Mouse (Mus musculus) lung, postnatal 0 days (tissue): ENCODE results near the gene B4galnt3. TPM values are rescaled to one million over a fixed set of nuclear protein-coding genes. Genes with fewer than 3 reads are reported as not detected.

Experiments used
- ATAC-seq: fragments of 200-750 bp; cut with Nextera tagmentation; 2 replicates; pipeline ENCODE4 v1.8.0; 2017; ENCODE audit warnings: moderate library complexity
- DNase-seq: peaks from one replicate; pipeline ENCODE4 v3.0.0-alpha.2; 2016; ENCODE audit warnings: low spot score
- H3K27ac ChIP-seq: fragments of 300-500 bp; sonication (generic); 2 replicates; pipeline ENCODE4 v1.5.1; 2014; ENCODE audit warnings: antibody characterized with exemption, mild to moderate bottlenecking, low read length, mixed read lengths
- H3K27me3 ChIP-seq: fragments of 300-500 bp; sonication (generic); replicated peaks from 2 replicates; pipeline ENCODE4 v1.6.1; 2014; ENCODE audit warnings: low read length, mixed read lengths; ENCODE audit not compliant: insufficient read depth
- H3K36me3 ChIP-seq: fragments of 300-500 bp; sonication (generic); 2 replicates; pipeline ENCODE4 v1.6.1; 2014; ENCODE audit warnings: low read length, mixed read lengths; ENCODE audit not compliant: insufficient read depth
- H3K4me1 ChIP-seq: fragments of 300-500 bp; sonication (generic); 2 replicates; pipeline ENCODE4 v1.6.1; 2014; ENCODE audit warnings: antibody characterized with exemption, low read depth, low read length, mixed read lengths; ENCODE audit not compliant: insufficient read depth
- H3K4me2 ChIP-seq: fragments of 300-500 bp; sonication (generic); replicated peaks from 2 replicates; pipeline ENCODE4 v1.6.1; 2014; ENCODE audit warnings: low read depth, mild to moderate bottlenecking, low read length, moderate library complexity, mixed read lengths
- H3K4me3 ChIP-seq: fragments of 300-500 bp; sonication (generic); 2 replicates; pipeline ENCODE4 v1.5.1; 2014; ENCODE audit warnings: low read depth, low read length
- H3K9ac ChIP-seq: fragments of 300-500 bp; sonication (generic); replicated peaks from 2 replicates; pipeline ENCODE4 v1.6.1; 2014; ENCODE audit warnings: low read depth, mild to moderate bottlenecking
- H3K9me3 ChIP-seq: fragments of 300-500 bp; sonication (generic); 2 replicates; pipeline ENCODE4 v1.6.1; 2016; ENCODE audit warnings: low read length, mixed read lengths
- CTCF ChIP-seq: IDR thresholded peaks from 2 replicates; pipeline ENCODE4 v1.5.1; 2016; ENCODE audit warnings: antibody characterized with exemption, mild to moderate bottlenecking
- EP300 ChIP-seq: IDR thresholded peaks from 2 replicates; pipeline ENCODE4 v1.6.1; 2016; ENCODE audit warnings: antibody characterized with exemption, mild to moderate bottlenecking, control low read depth
- WGBS: fragments of 180-500 bp; shearing (Covaris S2); extraction: QIAGEN DNeasy Blood & Tissue Kit; methylation state at CpG from one replicate; pipeline ENCODE4 v1.1.7; 2014; 5-methylcytosine and 5-hydroxymethylcytosine counted together
- polyA plus RNA-seq: library from polyadenylated mRNA; unstranded; fragments of >200 nt; fragmentation: Nextera tagmentation; extraction: Ambion mirVana; gene quantifications from 2 replicates; pipeline ENCODE4 v1.2.1, GENCODE M21; 2015

The B4galnt3 gene
- polyA plus RNA-seq, 1 experiment from 2014 or later: not detected

GRCm38 (mm10) chr6:120157479-120157878 lies 136.9 kb downstream of the B4galnt3 start:
- Histone ChIP-seq H3K27me3 (no peaks in the 10 kb centered on the region), H3K27ac (no peak overlapping the region), H3K9ac (no peak overlapping the region), H3K4me1 (peaks cover 14% of the 10 kb centered on the region), H3K4me2 (no peak overlapping the region), H3K4me3 (no peak overlapping the region), H3K36me3 (no peaks in the 10 kb centered on the region), H3K9me3 (no peaks in the 10 kb centered on the region)
- DNase-seq: no peak
- no peak for TF ChIP-seq CTCF
- no peak for TF ChIP-seq EP300
- WGBS: 65% methylated on average over 6 of the region's 6 CpGs
- no peak for ATAC-seq

DNA sequence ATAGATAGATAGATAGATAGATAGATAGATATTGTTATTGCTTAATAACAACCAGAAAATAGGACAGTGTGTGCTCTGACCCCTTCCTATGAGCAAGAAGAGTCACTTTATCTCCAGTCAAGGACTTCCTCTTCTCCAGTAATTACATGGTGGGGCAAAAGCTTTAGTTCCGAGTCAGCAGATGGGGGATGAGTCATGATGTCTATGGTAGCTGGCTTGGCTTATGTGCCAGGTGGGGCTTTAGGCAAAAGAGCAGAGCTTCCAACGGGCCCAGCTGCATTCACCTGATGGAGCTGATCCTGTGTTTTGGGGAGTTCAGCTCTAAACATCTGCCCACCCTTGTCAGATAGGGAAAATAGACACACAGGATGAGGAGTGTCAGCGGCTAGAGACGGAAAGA lies 138.8 kb downstream of the B4galnt3 start:
- no peak for ATAC-seq
- H3K27me3 ChIP-seq: no peaks in the 10 kb centered on the region
- H3K9me3 ChIP-seq: no peaks in the 10 kb centered on the region
- H3K4me3 ChIP-seq: no peak overlapping the region
- 72% methylated on average over 4 of the region's 4 CpGs for WGBS
- H3K4me2 ChIP-seq: no peak overlapping the region
- TF ChIP-seq CTCF (no peak), EP300 (no peak)
- DNase-seq: no peak
- no peak overlapping the region for H3K9ac ChIP-seq
- no peaks in the 10 kb centered on the region for H3K36me3 ChIP-seq
- peaks cover 14% of the 10 kb centered on the region for H3K4me1 ChIP-seq
- H3K27ac ChIP-seq: no peak overlapping the region

DNA sequence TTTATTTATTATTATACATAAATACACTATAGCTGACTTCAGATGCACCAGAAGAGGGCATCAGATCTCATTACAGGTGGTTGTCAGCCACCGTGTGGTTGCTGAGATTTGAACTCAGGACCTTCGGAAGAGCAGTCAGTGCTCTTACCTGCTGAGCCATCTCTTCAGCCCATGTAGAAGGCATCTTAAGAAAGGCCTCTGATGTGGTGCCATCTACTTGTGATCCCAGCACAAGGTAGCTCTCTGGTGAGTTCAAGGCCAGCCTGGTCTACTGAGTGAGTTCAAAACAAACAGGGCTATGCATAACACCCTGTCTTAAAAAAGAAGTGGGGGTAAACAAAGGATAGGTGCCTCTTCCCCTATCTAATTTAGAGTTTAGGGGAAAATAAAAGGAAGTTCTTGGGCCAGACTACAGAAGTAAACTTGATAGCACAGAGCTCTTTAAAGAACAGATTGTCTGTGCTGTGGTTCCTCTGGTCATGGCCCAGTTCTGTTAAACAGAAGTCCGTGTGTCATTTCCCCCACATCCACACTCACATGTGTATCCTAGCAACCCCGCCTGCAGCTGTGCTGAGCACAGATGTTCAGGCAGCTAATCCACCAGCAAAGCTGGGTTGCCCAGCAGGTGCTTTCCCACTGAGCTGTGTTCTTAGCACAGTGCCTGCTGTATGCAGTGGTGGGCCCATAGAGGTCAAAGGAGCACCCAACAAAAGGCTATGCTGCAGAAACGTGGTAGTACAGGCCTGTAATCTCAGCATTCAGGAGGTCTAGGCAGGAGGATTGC lies 139.6 kb downstream of the B4galnt3 start:
- Histone ChIP-seq H3K27ac (no peak overlapping the region), H3K9ac (no peak overlapping the region), H3K36me3 (no peaks in the 10 kb centered on the region), H3K4me1 (peaks cover 16% of the 10 kb centered on the region), H3K9me3 (no peaks in the 10 kb centered on the region), H3K27me3 (no peaks in the 10 kb centered on the region), H3K4me3 (no peak overlapping the region), H3K4me2 (no peak overlapping the region)
- 55% methylated on average over 5 of the region's 5 CpGs for WGBS
- TF ChIP-seq EP300: no peak
- DNase-seq (peak; percentile 57), ATAC-seq (no peak)

Other genes starting within 250 kb of the B4galnt3 start
- 0.23 and 0.44 TPM in 2 replicates for gene Ninj2, start 201.2 kb downstream of the B4galnt3 start, polyA plus RNA-seq
- gene D330020A13Rik, start 195 bp downstream of the B4galnt3 start, polyA plus RNA-seq: not detected in 2 replicates
- 32.7 and 35.3 TPM in 2 replicates for gene Kdm5a, start 69.6 kb upstream of the B4galnt3 start, polyA plus RNA-seq
- 8.6 and 9.2 TPM in 2 replicates for gene Ccdc77, start 69.8 kb upstream of the B4galnt3 start, polyA plus RNA-seq
- gene Il17ra, start 168.7 kb upstream of the B4galnt3 start, polyA plus RNA-seq: 9.5 and 10.5 TPM in 2 replicates
- 0.52 and 0.58 TPM in 2 replicates for gene Tmem121b, start 199.2 kb upstream of the B4galnt3 start, polyA plus RNA-seq
- 10.1 and 10.5 TPM in 2 replicates for gene Hdhd5, start 236.8 kb upstream of the B4galnt3 start, polyA plus RNA-seq